In genomic region chr19:45432351-45432750, GRCm38 (mm10) we compare ENCODE assay signal across 11 mouse cellular contexts.
A peak's percentile ranks its signal among the peaks of the same experiment; 100 is the strongest.
DNase-seq lines count a peak whose midpoint lies in the region; ATAC-seq and TF ChIP-seq lines count a peak whose summit lies in the region.
"Had no signal": no experiment of that assay in that cellular context is flagged by ENCODE, and none has a peak within 500 bp of the region (broad histone marks: within the 10 kb centered on the region; RNA-seq: fewer than 3 reads in every experiment).

No protein-coding gene starts in this region.

- 93% methylated on average over 3 of the region's 3 CpGs for WGBS in thymus, adult 2 months

- no peak overlapping the region for H3K4me3 ChIP-seq in gastrocnemius, adult 2 months
- no peak overlapping the region for H3K4me3 ChIP-seq in cortical plate, adult 2 months (ENCODE audit: insufficient read depth, low read length)
- H3K4me3 ChIP-seq in left cerebral cortex, adult 2 months, result no peak overlapping the region
- H3K4me3 ChIP-seq in thymus, adult 2 months (ENCODE audit: control insufficient read depth, insufficient read depth, low read length), result no peak overlapping the region
- H3K4me3 ChIP-seq: heart, adult 2 months; liver, embryonic 15.5 days had no signal

- intact Hi-C loops in gastrocnemius, adult 2 months (cut with DNase I), result no loop called here
- intact Hi-C loops in left cerebral cortex, adult 2 months (cut with DNase I), result loop anchor here (5.0 kb wide), 1 partner anchor 70 kb away; the partner anchor contains the start of gene Btrc

- ATAC-seq in CD4-positive, CD25-positive, alpha-beta regulatory T cell, adult 4 months, result no peak

- no peaks in the 10 kb centered on the region for H3K27me3 ChIP-seq in thymus, adult 2 months (ENCODE audit: control insufficient read depth, insufficient read depth, low read length)
- H3K27me3 ChIP-seq: liver, embryonic 15.5 days had no signal

- H3K36me3 ChIP-seq in thymus, adult 2 months (ENCODE audit: control insufficient read depth, insufficient read depth, low read length), result no peaks in the 10 kb centered on the region

- no peak for TF ChIP-seq POLR2A in brain, embryonic 14.5 days (IDR thresholded peaks at IDR 0.05; ENCODE audit: borderline replicate concordance, extremely low read depth, insufficient read depth, insufficient read length, poor library complexity, severe bottlenecking)
- no peak for TF ChIP-seq POLR2A in cortical plate, adult 2 months (IDR thresholded peaks at IDR 0.05; ENCODE audit: extremely low read depth, insufficient read depth, low read length)
- TF ChIP-seq POLR2A in thymus, adult 2 months (IDR thresholded peaks at IDR 0.05; ENCODE audit: control insufficient read depth, extremely low read depth, insufficient read depth, low read length, poor library complexity), result no peak

- no peak for TF ChIP-seq CTCF in gastrocnemius, adult 2 months (IDR thresholded peaks at IDR 0.05)
- no peak for TF ChIP-seq CTCF in brain, embryonic 14.5 days (IDR thresholded peaks at IDR 0.05; ENCODE audit: borderline replicate concordance, extremely low read depth, insufficient read depth, insufficient read length)
- no peak for TF ChIP-seq CTCF in cortical plate, adult 2 months (IDR thresholded peaks at IDR 0.05; ENCODE audit: extremely low read depth, insufficient read depth, low read length)
- TF ChIP-seq CTCF in left cerebral cortex, adult 2 months (IDR thresholded peaks at IDR 0.05), result no peak
- TF ChIP-seq CTCF in thymus, adult 2 months (IDR thresholded peaks at IDR 0.05; ENCODE audit: borderline replicate concordance, control insufficient read depth, extremely low read depth, insufficient read depth, low read length, poor library complexity), result no peak

- no peak for DNase-seq in gastrocnemius, adult 2 months
- no peak for DNase-seq in gastrocnemius, postnatal 25 days
- DNase-seq in brain, embryonic 14.5 days (ENCODE audit: low read depth), result peak; percentile 79
- DNase-seq in left cerebral cortex, adult 2 months (ENCODE audit: extremely low spot score in 1 of 2, low spot score in 2 of 2), result peak; percentile 32 to 40
- no peak for DNase-seq in natural killer cell, adult 2 months (ENCODE audit: low spot score in 2 of 2)
- no peak for DNase-seq in thymus, adult 2 months
- DNase-seq: kidney, postnatal 4 days had no signal

- peaks cover 15% of the 10 kb centered on the region for H3K4me1 ChIP-seq in cortical plate, adult 2 months (ENCODE audit: control insufficient read depth, insufficient read depth, low read length)
- no peaks in the 10 kb centered on the region for H3K4me1 ChIP-seq in thymus, adult 2 months (replicated peaks; ENCODE audit: control insufficient read depth, insufficient read depth, low read length)
- H3K4me1 ChIP-seq: liver, embryonic 15.5 days had no signal

- H3K27ac ChIP-seq in gastrocnemius, adult 2 months, result peak overlapping the region; percentile 73
- peak overlapping the region; percentile 55; the same call in 1 of the 2 replicates for H3K27ac ChIP-seq in cortical plate, adult 2 months (ENCODE audit: insufficient read depth, low read length)
- H3K27ac ChIP-seq in left cerebral cortex, adult 2 months, result peak overlapping the region; percentile 84
- H3K27ac ChIP-seq in thymus, adult 2 months (ENCODE audit: control insufficient read depth, insufficient read depth, low read length), result no peak overlapping the region
- H3K27ac ChIP-seq: heart, adult 2 months; liver, embryonic 15.5 days had no signal

Comparison
In these comparisons a context has a peak if more than half of its experiments do, and no peak if none do; other contexts are left out.
1. DNase-seq: peak in brain, embryonic 14.5 days (single experiment) and left cerebral cortex, adult 2 months (2 of 2); none in gastrocnemius, adult 2 months (single experiment), gastrocnemius, postnatal 25 days (single experiment), natural killer cell, adult 2 months (0 of 2) and thymus, adult 2 months (single experiment).